Mouse (Mus musculus) spleen, postnatal 14 days (tissue): Measurements from ENCODE around the gene Nlrp4f.

Source experiments
- DNase-seq, 2 experiments: peaks; one replicate each; pipeline ENCODE4 v3.0.0; 2021 to 2022; ENCODE audit warnings: low spot score in 2 of 2

Nlrp4f gene

GRCm38 (mm10) chr13:65205877-65206276, at the start of gene Nlrp4f:
Gene Nlrp4f, minus strand, starts transcription at chr13:65205977.
- DNase-seq = no peak

GRCm38 (mm10) chr13:65243273-65243672, 37.5 kb upstream of the Nlrp4f start:
- no peak for DNase-seq

- no peak for DNase-seq
These were observed 36.6 kb upstream of the Nlrp4f start for GRCm38 (mm10) chr13:65242319-65242787.

GRCm38 (mm10) chr13:65241627-65242318, 36.0 kb upstream of the Nlrp4f start:
- DNase-seq = peak in 1 of 2 experiments; percentile 30

GRCm38 (mm10) chr13:65241099-65241626, 35.4 kb upstream of the Nlrp4f start:
- DNase-seq = peak; percentile 88 to 90

- DNase-seq = peak; percentile 87 to 91
These were observed 34.8 kb upstream of the Nlrp4f start for GRCm38 (mm10) chr13:65240509-65241098.

GRCm38 (mm10) chr13:65237211-65237610, 31.4 kb upstream of the Nlrp4f start:
- DNase-seq = no peak

GRCm38 (mm10) chr13:65226657-65227056, 20.9 kb upstream of the Nlrp4f start:
- no peak for DNase-seq

GRCm38 (mm10) chr13:65225945-65226344, 20.2 kb upstream of the Nlrp4f start:
- DNase-seq = no peak

GRCm38 (mm10) chr13:65200667-65201066, 5.1 kb downstream of the Nlrp4f start:
- no peak for DNase-seq

GRCm38 (mm10) chr13:65176472-65177091, 29.2 kb downstream of the Nlrp4f start:
- DNase-seq = no peak

GRCm38 (mm10) chr13:65175734-65176471, 29.9 kb downstream of the Nlrp4f start:
- peak in 1 of 2 experiments; percentile 23 for DNase-seq

- no peak for DNase-seq
These were observed 31.7 kb downstream of the Nlrp4f start for GRCm38 (mm10) chr13:65174102-65174501.

- no peak for DNase-seq
These were observed 55.8 kb downstream of the Nlrp4f start, which contains the start of gene Olfr466 for GRCm38 (mm10) chr13:65149940-65150339. Gene Olfr466, plus strand, starts transcription at chr13:65150240.

GRCm38 (mm10) chr13:65137789-65138188, 68.0 kb downstream of the Nlrp4f start, which contains the start of gene Olfr465-ps1:
Gene Olfr465-ps1, plus strand, starts transcription at chr13:65138089.
- DNase-seq = no peak
